Mouse (Mus musculus): ENCODE measurements at regions not wholly inside any gene's neighbourhood (a gene's known extent, or its start where the extent isn't known, plus 50 kb on each side); places are given as distances from the start of the nearest gene placed in this dataset.

GRCm38 (mm10) chr10:26434586-26434985, 58.8 kb upstream of the L3mbtl3 start:
- no peak for DNase-seq (ENCODE audit: low spot score)

- no peak for DNase-seq (ENCODE audit: low spot score)
Measured at GRCm38 (mm10) chr10:26440720-26441119, 64.9 kb upstream of the L3mbtl3 start.

- DNase-seq (ENCODE audit: low spot score) = no peak
Measured at GRCm38 (mm10) chr10:26484311-26484710, 108.5 kb upstream of the L3mbtl3 start.

GRCm38 (mm10) chr10:26491351-26491750, 115.6 kb upstream of the L3mbtl3 start:
- no peak for DNase-seq (ENCODE audit: low spot score)

DNA sequence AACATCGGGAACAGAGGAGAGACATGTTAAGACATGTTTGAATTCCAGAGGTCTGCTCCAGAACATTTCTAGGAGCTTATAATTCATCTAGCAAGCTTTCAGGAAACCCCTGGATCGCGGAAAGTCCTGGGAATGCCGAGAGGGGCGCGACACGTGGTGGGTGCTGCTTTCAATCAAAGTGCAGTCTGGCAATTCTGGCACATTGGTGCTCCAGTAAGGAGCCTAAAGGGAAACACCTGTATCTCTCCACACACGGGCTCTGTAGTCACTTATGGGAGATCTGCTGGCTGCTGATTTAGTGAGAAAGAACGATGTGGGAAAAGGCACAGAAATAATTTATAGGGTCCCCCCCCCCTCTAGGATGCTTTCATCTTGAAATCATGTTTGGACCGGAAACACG, 116.4 kb upstream of the L3mbtl3 start:
- DNase-seq (ENCODE audit: low spot score) = no peak

- DNase-seq (ENCODE audit: low spot score) = no peak
Measured at GRCm38 (mm10) chr10:26492856-26493484, 117.2 kb upstream of the L3mbtl3 start.

GRCm38 (mm10) chr10:26493801-26494200, 118.0 kb upstream of the L3mbtl3 start:
- DNase-seq (ENCODE audit: low spot score) = no peak

GRCm38 (mm10) chr10:26494380-26494781, 118.6 kb upstream of the L3mbtl3 start:
- peak; percentile 50 for DNase-seq (ENCODE audit: low spot score)

GRCm38 (mm10) chr10:26500265-26500935, 124.6 kb upstream of the L3mbtl3 start:
- no peak for DNase-seq (ENCODE audit: low spot score)

- no peak for DNase-seq (ENCODE audit: low spot score)
Measured at GRCm38 (mm10) chr10:26520879-26521278, 145.1 kb upstream of the L3mbtl3 start.

DNA sequence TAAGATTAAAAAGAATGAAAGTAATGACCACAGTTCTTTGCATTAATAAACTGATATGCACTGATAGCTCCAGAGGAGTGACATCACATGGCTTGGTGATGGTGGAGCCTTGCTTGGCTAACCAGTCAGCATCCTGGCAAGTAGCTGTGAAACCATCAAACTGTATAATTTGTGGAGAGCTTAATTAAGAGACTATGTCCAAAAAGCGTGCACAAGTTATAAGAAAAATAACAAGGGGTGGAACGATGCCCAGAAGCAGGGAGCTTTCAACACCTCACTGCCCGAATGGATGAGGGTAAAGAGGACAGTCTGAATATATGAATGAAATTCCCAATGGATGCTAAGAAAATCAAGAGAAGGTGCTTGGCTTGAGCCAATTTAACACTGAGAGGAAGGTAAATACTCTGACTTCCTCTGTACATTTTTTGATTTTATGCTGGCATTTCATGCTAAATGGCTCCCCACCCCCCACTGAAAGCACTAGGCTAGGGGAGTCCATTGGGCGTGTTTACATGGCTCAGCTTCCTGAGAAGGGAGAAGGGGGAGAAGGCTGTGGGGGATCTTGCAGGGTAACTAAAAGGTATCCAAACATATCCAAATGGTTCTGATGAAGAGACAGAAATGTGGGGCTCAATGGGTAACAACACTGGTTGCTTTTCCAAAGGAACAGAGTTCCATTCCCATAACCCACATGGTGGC, 150.2 kb upstream of the L3mbtl3 start:
- no peak for DNase-seq (ENCODE audit: low spot score)

- peak; percentile 10 for DNase-seq (ENCODE audit: low spot score)
Measured at GRCm38 (mm10) chr10:26540189-26540588, 164.4 kb upstream of the L3mbtl3 start.

- no peak for DNase-seq (ENCODE audit: low spot score)
Measured at GRCm38 (mm10) chr10:26544061-26544460, 168.3 kb upstream of the L3mbtl3 start.

DNA sequence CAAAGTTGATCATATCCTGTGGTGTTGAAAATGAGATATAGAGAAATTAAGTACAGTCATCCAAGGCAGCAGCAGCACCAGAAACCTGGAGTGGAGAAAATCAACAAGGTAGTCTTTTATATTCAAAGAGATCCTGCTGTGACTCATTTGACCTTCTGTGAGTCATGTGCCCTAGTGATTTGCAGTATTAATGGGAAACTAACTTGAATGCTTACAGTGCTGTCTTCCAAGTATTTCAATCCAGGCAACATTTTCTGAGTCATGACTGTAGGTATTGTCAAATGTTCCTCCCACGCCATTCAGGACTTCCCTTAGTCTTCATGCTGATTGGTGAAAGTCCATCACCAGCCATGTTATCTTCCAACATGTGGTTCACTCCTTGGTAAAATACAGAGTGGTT, 169.0 kb upstream of the L3mbtl3 start:
- no peak for DNase-seq (ENCODE audit: low spot score)

DNA sequence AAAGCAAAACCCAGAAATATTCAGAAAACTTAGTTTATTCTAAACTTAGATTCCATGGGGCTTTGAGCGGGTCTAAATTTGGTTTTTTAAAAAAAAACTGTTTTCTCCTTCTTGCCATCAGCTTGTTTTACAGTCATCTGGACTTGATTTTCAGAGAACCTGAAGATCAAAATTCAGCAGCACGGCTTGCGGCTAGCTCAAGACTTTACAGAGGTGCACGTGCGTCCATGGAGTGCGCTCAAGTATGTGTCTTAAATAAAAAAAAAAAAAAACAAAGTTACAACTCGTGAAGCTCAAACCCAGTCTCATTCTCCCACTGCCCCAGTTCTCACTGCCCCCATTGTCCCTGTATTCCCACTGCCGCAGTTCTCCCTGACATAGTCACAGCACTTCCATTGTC, 180.5 kb upstream of the L3mbtl3 start:
- no peak for DNase-seq (ENCODE audit: low spot score)

GRCm38 (mm10) chr10:26558118-26558517, 182.3 kb upstream of the L3mbtl3 start:
- DNase-seq (ENCODE audit: low spot score) = no peak

- DNase-seq (ENCODE audit: low spot score) = no peak
Measured at GRCm38 (mm10) chr10:26559323-26559722, 183.6 kb upstream of the L3mbtl3 start.

DNA sequence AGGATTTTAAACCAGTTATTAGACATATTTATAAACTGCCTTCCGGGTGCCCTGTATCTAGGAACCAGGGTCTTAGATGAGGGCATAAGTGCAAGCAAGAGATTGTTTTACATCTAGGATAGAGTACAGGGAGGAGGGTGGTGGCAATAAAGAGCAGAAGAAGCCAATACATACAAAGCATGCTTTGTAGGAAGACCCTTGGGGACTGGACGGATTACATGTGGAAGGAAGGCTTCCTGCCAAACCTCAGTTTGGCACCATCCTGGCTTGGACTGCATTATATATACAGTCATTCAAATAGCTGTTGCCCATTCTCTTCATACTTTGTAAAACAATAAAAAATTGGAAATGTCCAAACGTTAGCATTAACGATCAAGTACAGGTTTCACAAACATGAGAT, 184.7 kb upstream of the L3mbtl3 start:
- DNase-seq (ENCODE audit: low spot score) = peak; percentile 22

- DNase-seq (ENCODE audit: low spot score) = peak; percentile 83
Measured at GRCm38 (mm10) chr10:26564462-26564861, 188.7 kb upstream of the L3mbtl3 start.

GRCm38 (mm10) chr10:26567613-26568012, 185.6 kb upstream of the Arhgap18 start:
- DNase-seq (ENCODE audit: low spot score) = no peak

GRCm38 (mm10) chr10:26570468-26570867, 182.8 kb upstream of the Arhgap18 start:
- no peak for DNase-seq (ENCODE audit: low spot score)

DNA sequence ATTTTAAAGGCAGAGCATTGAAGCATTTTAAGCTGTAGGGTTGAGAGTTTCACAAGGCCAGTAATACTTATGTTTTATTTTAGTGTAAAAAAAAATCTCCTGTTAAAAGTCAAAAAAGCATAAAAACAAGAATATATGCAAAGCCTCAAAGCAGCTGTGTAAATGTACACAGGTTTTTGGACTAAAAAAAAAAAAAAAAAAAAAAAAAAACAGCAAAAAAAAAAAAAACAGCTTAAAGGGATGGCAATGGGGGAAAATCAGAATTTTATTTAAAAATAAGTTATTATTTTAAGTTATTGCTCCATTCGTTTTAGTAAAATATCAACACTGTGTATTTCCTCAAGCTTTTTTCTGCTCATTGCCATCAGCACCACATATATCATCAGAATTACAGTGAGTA, 181.8 kb upstream of the Arhgap18 start:
- no peak for DNase-seq (ENCODE audit: low spot score)

DNA sequence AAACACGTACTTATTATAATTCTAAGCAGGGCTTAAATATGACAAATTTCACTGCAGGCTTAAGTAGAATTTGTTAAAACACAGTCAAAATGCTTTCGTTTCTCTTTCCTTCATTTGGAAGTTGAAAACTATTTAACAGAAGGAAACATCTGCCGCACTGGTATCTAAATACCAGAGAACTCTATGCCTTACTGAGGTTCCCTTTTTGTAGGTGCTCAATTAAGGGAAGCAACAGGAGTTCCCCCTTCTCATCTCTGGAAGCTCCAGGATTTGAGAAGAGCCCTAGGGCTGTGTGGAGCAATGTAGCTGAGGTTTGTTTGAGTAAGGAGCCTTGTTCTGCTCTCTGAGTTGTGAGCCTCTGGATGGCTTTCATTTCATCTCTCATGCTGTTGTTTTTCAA, 177.1 kb upstream of the Arhgap18 start:
- no peak for DNase-seq (ENCODE audit: low spot score)

Data from adipocyte (in vitro differentiated cells).